Mouse (Mus musculus) MEL (cell line): ENCODE measurements at regions not wholly inside any gene's neighbourhood (a gene's known extent, or its start where the extent isn't known, plus 50 kb on each side); places are given as distances from the start of the nearest gene placed in this dataset.

ENCODE experiments used
- DNase-seq: peaks from one replicate; pipeline ENCODE4 v3.0.0; 2011; ENCODE audit warnings: low read depth, low spot score
- H3K27ac ChIP-seq: 2 replicates; pipeline ENCODE4 v1.5.1; 2012; ENCODE audit warnings: low read depth, mild to moderate bottlenecking, control low read depth, low read length, moderate library complexity; ENCODE audit not compliant: control insufficient read depth
- H3K27me3 ChIP-seq, 2 experiments: fragments of 150-350 bp in 1 of 2; sonication (generic) in 1 of 2; 2 replicates each; pipeline ENCODE4 v1.6.1; 2012; ENCODE audit warnings: low read length in 2 of 2, mild to moderate bottlenecking in 2 of 2, improper control_type of control experiment in 1 of 2, moderate library complexity in 1 of 2; ENCODE audit not compliant: insufficient read depth in 2 of 2, control insufficient read depth in 1 of 2
- H3K36me3 ChIP-seq, 2 experiments: 2 replicates each; pipeline ENCODE4 v1.6.1; 2012 to 2014; ENCODE audit warnings: low read length in 2 of 2, improper control_type of control experiment in 1 of 2, inconsistent platforms in 1 of 2, mild to moderate bottlenecking in 1 of 2; ENCODE audit not compliant: insufficient read depth in 2 of 2, control insufficient read depth in 1 of 2
- H3K4me1 ChIP-seq, 2 experiments: fragments of 150-350 bp in 1 of 2; sonication (generic) in 1 of 2; 2 replicates each; pipeline ENCODE4 v1.6.1; 2012; ENCODE audit warnings: low read length in 2 of 2, improper control_type of control experiment in 1 of 2, mild to moderate bottlenecking in 1 of 2; ENCODE audit not compliant: insufficient read depth in 2 of 2, control insufficient read depth in 1 of 2
- H3K4me3 ChIP-seq, 2 experiments: fragments of 150-350 bp in 1 of 2; sonication (generic) in 1 of 2; 2 replicates each; pipeline ENCODE4 v1.5.1; 2012; ENCODE audit warnings: low read depth in 2 of 2, low read length in 2 of 2, mild to moderate bottlenecking in 2 of 2, moderate library complexity in 2 of 2, control low read depth in 1 of 2, improper control_type of control experiment in 1 of 2; ENCODE audit not compliant: control insufficient read depth in 1 of 2, insufficient read depth in 1 of 2
- H3K79me2 ChIP-seq: 2 replicates; pipeline ENCODE4 v1.6.1; 2012; ENCODE audit warnings: mild to moderate bottlenecking, low read length, moderate library complexity; ENCODE audit not compliant: control insufficient read depth, poor library complexity, insufficient read depth
- H3K9ac ChIP-seq: 2 replicates; pipeline ENCODE4 v1.6.1; 2012; ENCODE audit warnings: low read depth, mild to moderate bottlenecking, control low read depth, low read length, moderate library complexity; ENCODE audit not compliant: control insufficient read depth, poor library complexity, severe bottlenecking
- H3K9me3 ChIP-seq: fragments of 150-350 bp; sonication (generic); replicated peaks from 2 replicates; pipeline ENCODE4 v1.6.1; 2012; ENCODE audit warnings: mild to moderate bottlenecking, low read length, improper control_type of control experiment, moderate library complexity; ENCODE audit not compliant: insufficient read depth
- CTCF ChIP-seq, 3 experiments: IDR thresholded peaks in 2 of 3; conservative IDR thresholded peaks in 1 of 3; 2 replicates each; pipeline ENCODE4 v1.5.1; 2011 to 2012; ENCODE audit warnings: low read length in 3 of 3, low read depth in 2 of 3, mild to moderate bottlenecking in 2 of 3, improper control_type of control experiment in 1 of 3, inconsistent platforms in 1 of 3, mixed read lengths in 1 of 3, moderate library complexity in 1 of 3; ENCODE audit not compliant: control insufficient read depth in 1 of 3, insufficient read depth in 1 of 3, poor library complexity in 1 of 3, severe bottlenecking in 1 of 3
- ELF1 ChIP-seq: IDR thresholded peaks from 2 replicates; pipeline ENCODE4 v1.6.1; 2014; ENCODE audit warnings: low read depth, mild to moderate bottlenecking, inconsistent platforms, low read length, improper control_type of control experiment, moderate library complexity
- EP300 ChIP-seq, 2 experiments: IDR thresholded peaks; 2 replicates each; pipeline ENCODE4 v1.6.1; 2011; ENCODE audit warnings: improper control_type of control experiment in 2 of 2, low read length in 2 of 2, low read depth in 1 of 2, mild to moderate bottlenecking in 1 of 2
- GATA1 ChIP-seq: IDR thresholded peaks from 2 replicates; pipeline ENCODE4 v1.6.1; 2011; ENCODE audit warnings: low read depth, low read length, improper control_type of control experiment
- KAT2A ChIP-seq: conservative IDR thresholded peaks from 2 replicates; pipeline ENCODE4 v1.6.1; 2012; ENCODE audit warnings: low read depth, low read length, improper control_type of control experiment, inconsistent platforms
- MAZ ChIP-seq: IDR thresholded peaks from 2 replicates; pipeline ENCODE4 v1.6.1; 2012; ENCODE audit warnings: low read depth, mild to moderate bottlenecking, inconsistent platforms, low read length, improper control_type of control experiment
- MEF2A ChIP-seq: IDR thresholded peaks from 2 replicates; pipeline ENCODE4 v1.6.1; 2014; ENCODE audit warnings: low read depth, mild to moderate bottlenecking, inconsistent platforms, low read length, improper control_type of control experiment; ENCODE audit not compliant: poor library complexity, insufficient replicate concordance, severe bottlenecking; ENCODE audit errors: extremely low read depth
- MYB ChIP-seq: IDR thresholded peaks from 2 replicates; pipeline ENCODE4 v1.6.1; 2011; ENCODE audit warnings: mild to moderate bottlenecking, low read depth, low read length, improper control_type of control experiment
- NRF1 ChIP-seq: IDR thresholded peaks from 2 replicates; pipeline ENCODE4 v1.6.1; 2014; ENCODE audit warnings: low read depth, mild to moderate bottlenecking, inconsistent platforms, low read length, improper control_type of control experiment, moderate library complexity; ENCODE audit not compliant: poor library complexity, insufficient read depth, severe bottlenecking
- POLR2A ChIP-seq, 2 experiments: IDR thresholded peaks; 2 replicates each; pipeline ENCODE4 v1.6.1; 2011 to 2012; ENCODE audit warnings: low read length in 2 of 2, mild to moderate bottlenecking in 2 of 2, control low read depth in 1 of 2, improper control_type of control experiment in 1 of 2, low read depth in 1 of 2, moderate library complexity in 1 of 2; ENCODE audit not compliant: control insufficient read depth in 1 of 2, insufficient read depth in 1 of 2, poor library complexity in 1 of 2
- RAD21 ChIP-seq: IDR thresholded peaks from 2 replicates; pipeline ENCODE4 v1.6.1; 2011; ENCODE audit warnings: mild to moderate bottlenecking, low read depth, low read length, improper control_type of control experiment
- SMC3 ChIP-seq: IDR thresholded peaks from 2 replicates; pipeline ENCODE4 v1.6.1; 2011; ENCODE audit warnings: low read depth, low read length, improper control_type of control experiment
- TCF12 ChIP-seq: IDR thresholded peaks from 2 replicates; pipeline ENCODE4 v1.6.1; 2014; ENCODE audit warnings: low read depth, mild to moderate bottlenecking, inconsistent platforms, low read length, improper control_type of control experiment, moderate library complexity
- UBTF ChIP-seq: IDR thresholded peaks from 2 replicates; pipeline ENCODE4 v1.6.1; 2012; ENCODE audit warnings: low read depth, mild to moderate bottlenecking, inconsistent platforms, low read length, improper control_type of control experiment, moderate library complexity, borderline replicate concordance; ENCODE audit not compliant: insufficient read depth
- USF2 ChIP-seq, 2 experiments: IDR thresholded peaks; 2 replicates each; pipeline ENCODE4 v1.6.1; 2011 to 2012; ENCODE audit warnings: improper control_type of control experiment in 2 of 2, low read length in 2 of 2, borderline replicate concordance in 1 of 2, inconsistent platforms in 1 of 2, low read depth in 1 of 2, mild to moderate bottlenecking in 1 of 2; ENCODE audit not compliant: insufficient read depth in 1 of 2

DNA sequence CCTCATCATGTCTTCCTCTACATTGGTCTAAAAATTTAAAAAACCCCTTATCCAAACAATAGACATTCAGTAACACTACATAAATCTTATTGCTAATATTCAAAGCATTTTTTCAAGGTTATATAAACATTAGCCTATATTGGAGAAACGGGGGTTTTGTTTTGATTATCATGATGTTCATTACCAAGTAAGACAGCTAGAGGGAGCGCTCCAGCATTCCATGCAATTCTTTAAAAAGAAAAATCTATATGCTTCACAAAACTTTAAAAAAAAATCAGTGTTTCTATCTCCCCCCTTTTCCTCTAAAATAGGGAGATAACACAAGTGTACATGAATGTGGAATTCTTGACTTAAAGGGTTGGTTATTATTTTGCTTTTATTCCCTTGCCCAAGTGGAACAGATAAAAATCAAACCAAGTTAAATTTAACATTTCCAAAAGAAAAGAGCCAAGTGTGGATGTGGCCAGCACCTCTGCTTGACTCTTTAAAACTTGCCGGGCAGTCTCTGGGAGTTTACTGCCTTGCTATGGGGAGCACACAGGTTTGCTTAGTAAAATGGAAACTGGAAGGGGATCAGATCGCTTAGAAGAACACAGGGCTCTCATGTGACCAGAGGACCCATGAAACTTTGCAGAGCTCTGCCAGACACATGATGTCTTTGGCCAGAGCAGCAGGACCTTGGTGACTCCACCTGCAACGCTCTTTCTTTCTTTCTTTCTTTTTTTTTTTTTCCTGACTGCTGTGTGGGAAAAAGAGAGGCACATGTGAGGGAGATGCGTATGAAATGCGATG is 178.6 kb downstream of the Twistnb start:
- Histone ChIP-seq H3K79me2 (no peaks in the 10 kb centered on the region), H3K36me3 (no peaks in the 10 kb centered on the region; a peak in 1 of 4 replicates), H3K9ac (no peak overlapping the region), H3K27me3 (no peaks in the 10 kb centered on the region), H3K4me3 (no peak overlapping the region), H3K4me1 (peaks cover 0 to 2% of the 10 kb centered on the region in 2 experiments; a peak in 1 of 4 replicates)
- DNase-seq: peak; percentile 8
- TF ChIP-seq UBTF: no peak
- TF ChIP-seq USF2 (IDR thresholded peaks at IDR 0.05; ENCODE audit: borderline replicate concordance in 1 of 2, insufficient read depth in 1 of 2, low read depth in 1 of 2, low read length in 2 of 2): no peak
- peak in 1 of 3 experiments; percentile 49; a peak in 2 of 6 replicates for TF ChIP-seq CTCF (IDR thresholded peaks at IDR 0.05 in 2 of 3, conservative IDR thresholded peaks at IDR 0.05 in 1 of 3; ENCODE audit: control insufficient read depth in 1 of 3, insufficient read depth in 1 of 3, low read depth in 2 of 3, low read length in 3 of 3, poor library complexity in 1 of 3, severe bottlenecking in 1 of 3)
- no peak for TF ChIP-seq NRF1
- peak; percentile 24 for TF ChIP-seq RAD21
- no peak for TF ChIP-seq TCF12
- peak; percentile 47 for TF ChIP-seq SMC3
- TF ChIP-seq GATA1: no peak
- no peak for TF ChIP-seq MEF2A
- TF ChIP-seq, all 39 proteins: peak for 3
- no peak overlapping the region for H3K27ac ChIP-seq
- H3K9me3 ChIP-seq: no peaks in the 10 kb centered on the region

GRCm38 (mm10) chr12:33612378-33612777 is 182.9 kb downstream of the Twistnb start:
- H3K9me3 ChIP-seq: no peaks in the 10 kb centered on the region
- TF ChIP-seq ELF1 (no peak), MAZ (no peak), POLR2A (IDR thresholded peaks at IDR 0.05; ENCODE audit: control insufficient read depth in 1 of 2, insufficient read depth in 1 of 2, low read depth in 1 of 2, low read length in 2 of 2, poor library complexity in 1 of 2) (no peak), USF2 (IDR thresholded peaks at IDR 0.05; ENCODE audit: borderline replicate concordance in 1 of 2, insufficient read depth in 1 of 2, low read depth in 1 of 2, low read length in 2 of 2) (no peak), EP300 (IDR thresholded peaks at IDR 0.05; ENCODE audit: low read depth in 1 of 2, low read length in 2 of 2) (peak in 1 of 2 experiments; percentile 41; a peak in 1 of 4 replicates), KAT2A (no peak), MYB (no peak)
- H3K9ac ChIP-seq: no peak overlapping the region
- H3K4me3 ChIP-seq: no peak overlapping the region
- no peak overlapping the region for H3K27ac ChIP-seq
- no peaks in the 10 kb centered on the region for H3K79me2 ChIP-seq
- no peaks in the 10 kb centered on the region; a peak in 1 of 4 replicates for H3K36me3 ChIP-seq
- H3K4me1 ChIP-seq: peaks cover 0 to 2% of the 10 kb centered on the region in 2 experiments; a peak in 1 of 4 replicates
- peaks cover 2 to 3% of the 10 kb centered on the region in 2 experiments; a peak in 3 of 4 replicates for H3K27me3 ChIP-seq
- peak; percentile 61 for DNase-seq
